Mouse (Mus musculus) MEL (cell line): Measurements from ENCODE around the gene Rabgap1l.

Source experiments
- CTCF ChIP-seq, 3 experiments: IDR thresholded peaks in 2 of 3; conservative IDR thresholded peaks in 1 of 3; 2 replicates each; pipeline ENCODE4 v1.5.1; 2011 to 2012; ENCODE audit warnings: low read length in 3 of 3, low read depth in 2 of 3, mild to moderate bottlenecking in 2 of 3, improper control_type of control experiment in 1 of 3, inconsistent platforms in 1 of 3, mixed read lengths in 1 of 3, moderate library complexity in 1 of 3; ENCODE audit not compliant: control insufficient read depth in 1 of 3, insufficient read depth in 1 of 3, poor library complexity in 1 of 3, severe bottlenecking in 1 of 3
- MYC ChIP-seq: IDR thresholded peaks from 2 replicates; pipeline ENCODE4 v1.6.1; 2011; ENCODE audit warnings: low read depth, mild to moderate bottlenecking, low read length, improper control_type of control experiment, moderate library complexity
- ZNF384 ChIP-seq: IDR thresholded peaks from 2 replicates; pipeline ENCODE4 v1.6.1; 2012; ENCODE audit warnings: low read depth, mild to moderate bottlenecking, inconsistent platforms, low read length, improper control_type of control experiment

DNA sequence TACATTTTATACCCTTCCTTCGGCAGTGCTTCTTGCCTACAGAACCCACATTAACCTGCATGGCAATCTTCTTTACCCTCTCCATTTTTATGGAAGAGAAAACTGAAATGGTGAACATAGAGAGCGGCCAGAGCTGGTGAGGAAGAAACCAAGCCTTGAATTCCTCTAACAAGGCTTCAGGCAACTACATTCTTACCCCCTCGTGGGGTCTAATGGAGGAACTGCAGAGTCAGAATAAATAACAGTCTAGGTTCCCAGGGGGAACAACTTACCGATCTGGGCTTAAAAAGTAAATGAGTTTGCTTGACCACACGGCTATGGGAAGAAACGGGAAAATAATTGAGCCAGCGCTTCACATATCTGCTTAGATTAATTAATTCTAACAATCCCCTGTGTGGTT, 463.2 kb downstream of the Rabgap1l start:
- TF ChIP-seq ZNF384 (no peak), CTCF (IDR thresholded peaks at IDR 0.05 in 2 of 3, conservative IDR thresholded peaks at IDR 0.05 in 1 of 3; ENCODE audit: control insufficient read depth in 1 of 3, insufficient read depth in 1 of 3, low read depth in 2 of 3, low read length in 3 of 3, poor library complexity in 1 of 3, severe bottlenecking in 1 of 3) (peak in 2 of 3 experiments; percentile 25 to 44; a peak in 4 of 6 replicates), MYC (no peak)
